Mouse (Mus musculus): ENCODE data around the gene Armc9.

The Armc9 gene

GRCm38 (mm10) chr1:86154133-86154823 lies at the start of gene Armc9:
TSS of gene Armc9 (plus strand) at chr1:86154780.
- peak; percentile 92 for DNase-seq (ENCODE audit: extremely low read depth, insufficient read length, low spot score)

GRCm38 (mm10) chr1:86105054-86105453 lies 49.5 kb upstream of the Armc9 start:
- no peak for DNase-seq (ENCODE audit: extremely low read depth, insufficient read length, low spot score)

GRCm38 (mm10) chr1:86111779-86112178 lies 42.8 kb upstream of the Armc9 start, which contains the start of gene Htr2b:
TSS of gene Htr2b (minus strand) at chr1:86111970.
- DNase-seq (ENCODE audit: extremely low read depth, insufficient read length, low spot score) = no peak

DNA sequence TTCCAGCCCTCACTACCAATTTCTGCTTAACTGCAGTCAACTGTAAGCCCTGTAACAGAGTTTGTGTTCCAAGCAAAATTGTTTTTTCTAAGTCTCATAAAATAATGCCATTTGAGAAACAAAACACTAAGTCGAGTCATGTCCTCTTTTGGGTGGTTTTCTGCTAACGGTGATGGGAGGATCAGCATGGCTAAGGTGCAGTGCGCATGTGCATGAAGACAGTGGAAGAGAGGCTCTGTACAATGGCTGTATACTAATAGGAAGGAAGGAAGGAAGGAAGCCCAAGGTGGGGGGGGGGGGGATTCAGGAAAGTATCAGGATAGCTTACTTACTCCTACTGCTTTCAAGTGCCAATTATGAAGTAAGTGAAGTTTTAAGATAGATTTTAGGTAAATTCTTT lies 40.4 kb upstream of the Armc9 start:
- no peak for DNase-seq (ENCODE audit: extremely low read depth, insufficient read length, low spot score)

DNA sequence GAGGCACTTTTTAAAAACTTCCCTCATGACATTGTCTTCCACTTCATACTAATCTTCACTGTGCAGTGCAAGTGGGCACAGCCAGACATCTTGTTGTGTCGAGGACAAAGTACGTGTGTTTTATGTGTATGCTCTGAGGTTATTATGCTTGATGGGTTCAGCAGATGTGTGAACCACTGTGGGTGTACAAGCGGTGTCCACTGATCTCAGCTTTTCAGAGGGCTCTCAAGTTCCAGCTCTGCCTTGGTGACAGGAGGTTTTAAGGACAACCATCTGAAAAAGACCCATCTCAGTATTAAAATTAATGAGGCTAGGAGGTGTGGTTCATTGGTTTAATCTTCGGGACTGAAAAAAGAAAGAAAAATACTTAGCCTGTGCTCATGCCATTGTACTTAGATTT lies 35.0 kb upstream of the Armc9 start:
- no peak for DNase-seq (ENCODE audit: extremely low read depth, insufficient read length, low spot score)

GRCm38 (mm10) chr1:86126036-86126435 lies 28.5 kb upstream of the Armc9 start:
- no peak for DNase-seq (ENCODE audit: extremely low read depth, insufficient read length, low spot score)

- DNase-seq (ENCODE audit: extremely low read depth, insufficient read length, low spot score) = no peak
Observed at GRCm38 (mm10) chr1:86133337-86133736, 21.2 kb upstream of the Armc9 start, which contains the start of gene Gm21972. TSS of gene Gm21972 (plus strand) at chr1:86133637.

GRCm38 (mm10) chr1:86135315-86135714 lies 19.3 kb upstream of the Armc9 start:
- no peak for DNase-seq (ENCODE audit: extremely low read depth, insufficient read length, low spot score)

GRCm38 (mm10) chr1:86141081-86141480 lies 13.5 kb upstream of the Armc9 start:
- no peak for DNase-seq (ENCODE audit: extremely low read depth, insufficient read length, low spot score)

GRCm38 (mm10) chr1:86143165-86143564 lies 11.4 kb upstream of the Armc9 start:
- no peak for DNase-seq (ENCODE audit: extremely low read depth, insufficient read length, low spot score)

GRCm38 (mm10) chr1:86144001-86144944 lies 10.3 kb upstream of the Armc9 start:
- no peak for DNase-seq (ENCODE audit: extremely low read depth, insufficient read length, low spot score)

GRCm38 (mm10) chr1:86146293-86146692 lies 8.3 kb upstream of the Armc9 start:
- no peak for DNase-seq (ENCODE audit: extremely low read depth, insufficient read length, low spot score)

GRCm38 (mm10) chr1:86147557-86147956 lies 7.0 kb upstream of the Armc9 start:
- peak; percentile 67 for DNase-seq (ENCODE audit: extremely low read depth, insufficient read length, low spot score)

- DNase-seq (ENCODE audit: extremely low read depth, insufficient read length, low spot score) = peak; percentile 54
Observed at GRCm38 (mm10) chr1:86148161-86148560, 6.4 kb upstream of the Armc9 start.

DNA sequence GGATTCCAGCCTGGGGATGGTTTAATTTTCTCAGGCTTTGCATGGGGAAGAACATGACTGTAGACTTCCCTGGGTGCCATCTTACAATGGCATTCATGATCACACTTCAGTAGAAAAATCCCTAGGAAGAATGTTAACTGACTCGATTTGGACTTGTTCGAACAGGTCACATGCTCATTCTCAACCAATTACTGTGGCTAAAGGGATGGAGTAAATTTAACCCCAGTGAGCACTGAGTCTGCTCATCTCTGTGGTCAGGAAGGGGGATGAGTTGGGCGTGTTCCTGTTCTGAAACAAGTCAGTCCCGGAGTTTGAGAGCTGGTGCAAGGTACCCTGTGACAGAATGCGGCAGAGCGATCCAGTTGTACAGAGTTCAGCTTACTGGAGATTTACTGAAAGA lies 3.7 kb upstream of the Armc9 start:
- DNase-seq (ENCODE audit: extremely low read depth, insufficient read length, low spot score) = peak; percentile 59

DNA sequence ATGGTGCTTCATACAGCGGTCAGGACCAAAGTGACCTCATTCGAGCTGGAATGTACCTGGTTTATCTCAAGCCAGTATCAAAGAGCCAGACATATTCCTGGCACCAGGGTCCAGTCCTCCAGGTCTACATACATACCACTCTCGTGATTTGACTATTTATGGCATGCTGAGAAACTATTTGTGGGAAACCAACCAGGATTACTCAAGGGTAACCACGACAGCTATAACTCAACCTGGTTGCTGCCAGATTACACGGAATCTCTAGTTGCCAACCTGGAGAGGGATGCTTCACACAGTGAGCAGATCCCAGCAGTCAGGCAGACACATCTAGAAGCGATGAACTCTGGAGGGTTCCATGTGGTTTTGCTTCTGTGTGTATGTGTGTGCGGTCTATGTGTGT lies 3.2 kb upstream of the Armc9 start:
- peak; percentile 54 for DNase-seq (ENCODE audit: extremely low read depth, insufficient read length, low spot score)

GRCm38 (mm10) chr1:86152618-86153017 lies 2.0 kb upstream of the Armc9 start:
- DNase-seq (ENCODE audit: extremely low read depth, insufficient read length, low spot score) = no peak

DNA sequence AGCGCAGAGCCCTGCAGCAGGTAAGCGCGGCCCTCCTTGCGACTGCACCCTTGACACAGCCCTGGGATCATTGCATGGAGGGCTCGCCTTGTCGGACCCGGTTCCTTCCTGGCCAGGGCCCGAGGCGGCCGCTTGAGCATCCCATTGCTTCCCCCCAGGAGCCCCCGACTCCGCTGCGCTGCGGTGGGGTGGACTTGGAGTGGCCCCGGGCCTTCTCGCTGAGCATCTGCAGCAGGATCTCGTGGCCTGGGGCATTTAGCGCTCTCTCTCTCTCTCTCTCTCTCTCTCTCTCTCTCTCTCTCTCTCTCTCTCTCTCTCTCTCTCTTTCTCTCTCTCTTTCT lies 214 bp downstream of the Armc9 start:
- no peak for DNase-seq (ENCODE audit: extremely low read depth, insufficient read length, low spot score)

DNA sequence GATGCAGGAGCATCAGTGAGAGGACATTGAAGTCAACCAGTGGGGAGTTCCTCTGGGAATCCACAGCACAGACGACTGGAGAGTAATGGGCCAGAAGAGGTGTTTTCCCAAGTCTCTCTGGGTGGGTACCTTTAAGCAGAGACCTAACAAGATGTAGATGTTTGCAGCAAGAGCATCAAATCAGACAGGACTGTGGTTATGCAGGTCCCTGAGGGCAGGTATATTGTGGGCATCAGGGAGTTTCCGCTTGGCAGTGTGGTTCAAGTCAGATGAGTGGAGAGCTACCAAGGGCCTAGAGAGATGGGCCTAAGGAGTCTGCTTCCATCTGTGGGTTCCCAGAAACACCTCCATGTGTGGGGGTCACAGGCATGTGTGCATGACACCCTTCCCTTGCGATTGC lies 1.5 kb downstream of the Armc9 start:
- no peak for DNase-seq (ENCODE audit: extremely low read depth, insufficient read length, low spot score)

GRCm38 (mm10) chr1:86156595-86156994 lies 2.0 kb downstream of the Armc9 start:
- no peak for DNase-seq (ENCODE audit: extremely low read depth, insufficient read length, low spot score)

DNA sequence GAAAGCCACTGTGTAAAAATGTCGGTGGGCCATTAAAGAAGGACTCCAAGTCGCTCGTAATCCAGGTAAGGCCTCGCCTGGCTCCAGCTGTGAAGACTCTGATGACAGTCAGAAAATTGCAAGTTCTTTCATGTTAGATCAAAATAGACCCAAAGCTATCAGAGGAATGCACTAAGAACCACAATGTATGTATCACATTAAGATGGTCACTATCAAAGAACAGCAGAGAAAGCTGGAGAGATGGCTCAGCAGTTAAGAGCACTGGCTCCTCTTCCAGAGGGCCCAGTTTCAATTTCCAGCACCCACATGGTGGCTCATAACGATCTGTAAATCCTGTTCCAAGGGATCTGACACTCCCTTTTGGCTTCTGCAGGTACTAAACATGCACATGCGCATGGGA lies 5.5 kb downstream of the Armc9 start:
- no peak for DNase-seq (ENCODE audit: extremely low read depth, insufficient read length, low spot score)

GRCm38 (mm10) chr1:86160479-86160878 lies 5.9 kb downstream of the Armc9 start:
- no peak for DNase-seq (ENCODE audit: extremely low read depth, insufficient read length, low spot score)
